Mouse (Mus musculus) liver, embryonic 13.5 days (tissue): Measurements from ENCODE around the gene Sipa1l2. TPM values are rescaled to one million over a fixed set of nuclear protein-coding genes. Genes with fewer than 3 reads are reported as not detected.

Experiments used
- ATAC-seq: fragments of 200-750 bp; cut with Nextera tagmentation; 2 replicates; pipeline ENCODE4 v1.8.0; 2017; ENCODE audit warnings: low read depth, mild to moderate bottlenecking, moderate number of reproducible peaks, moderate library complexity
- DNase-seq: peaks from one replicate; pipeline ENCODE4 v3.0.0; 2022
- H3K27ac ChIP-seq: fragments of 300-500 bp; sonication (generic); 2 replicates; pipeline ENCODE4 v1.5.1; 2015; ENCODE audit warnings: moderate library complexity, mild to moderate bottlenecking, inconsistent platforms
- H3K27me3 ChIP-seq: fragments of 300-500 bp; sonication (generic); 2 replicates; pipeline ENCODE4 v1.6.1; 2015; ENCODE audit warnings: mild to moderate bottlenecking, inconsistent platforms
- H3K36me3 ChIP-seq: fragments of 300-500 bp; sonication (generic); 2 replicates; pipeline ENCODE4 v1.6.1; 2015; ENCODE audit warnings: mild to moderate bottlenecking, inconsistent platforms
- H3K4me1 ChIP-seq: fragments of 300-500 bp; sonication (generic); replicated peaks from 2 replicates; pipeline ENCODE4 v1.6.1; 2015; ENCODE audit warnings: inconsistent platforms
- H3K4me2 ChIP-seq: fragments of 300-500 bp; sonication (generic); 2 replicates; pipeline ENCODE4 v1.6.1; 2015; ENCODE audit warnings: inconsistent platforms, mild to moderate bottlenecking, moderate library complexity
- H3K4me3 ChIP-seq: fragments of 300-500 bp; sonication (generic); replicated peaks from 2 replicates; pipeline ENCODE4 v1.5.1; 2015; ENCODE audit warnings: mild to moderate bottlenecking, inconsistent platforms
- H3K9ac ChIP-seq: fragments of 300-500 bp; sonication (generic); 2 replicates; pipeline ENCODE4 v1.6.1; 2015; ENCODE audit warnings: mild to moderate bottlenecking, inconsistent platforms
- H3K9me3 ChIP-seq: fragments of 300-500 bp; sonication (generic); replicated peaks from 2 replicates; pipeline ENCODE4 v1.6.1; 2016; ENCODE audit warnings: inconsistent platforms
- WGBS: fragments of 180-500 bp; shearing (Covaris S2); methylation state at CpG from one replicate; pipeline ENCODE4 v1.1.7; 2015; ENCODE audit not compliant: insufficient replicate concordance; 5-methylcytosine and 5-hydroxymethylcytosine counted together
- polyA plus RNA-seq: library from polyadenylated mRNA; unstranded; fragments of >200 nt; fragmentation: Nextera tagmentation; extraction: Ambion mirVana; gene quantifications from 2 replicates; pipeline ENCODE4 v1.2.1, GENCODE M21; 2015

Gene Sipa1l2
- polyA plus RNA-seq, 1 experiment from 2014 or later, result 0.70 TPM

GRCm38 (mm10) chr8:125518951-125519350 lies 50.7 kb downstream of the Sipa1l2 start:
- Histone ChIP-seq H3K4me1 (peaks cover 30% of the 10 kb centered on the region), H3K27ac (no peak overlapping the region), H3K36me3 (no peaks in the 10 kb centered on the region), H3K27me3 (no peaks in the 10 kb centered on the region), H3K4me3 (no peak overlapping the region), H3K4me2 (no peak overlapping the region), H3K9ac (no peak overlapping the region), H3K9me3 (no peaks in the 10 kb centered on the region)
- DNase-seq (no peak), ATAC-seq (no peak)
- 63% methylated on average over 4 of the region's 4 CpGs for WGBS

- Histone ChIP-seq H3K36me3 (no peaks in the 10 kb centered on the region), H3K27me3 (no peaks in the 10 kb centered on the region), H3K9ac (no peak overlapping the region), H3K9me3 (no peaks in the 10 kb centered on the region), H3K4me3 (no peak overlapping the region), H3K27ac (no peak overlapping the region), H3K4me1 (peaks cover 27% of the 10 kb centered on the region), H3K4me2 (no peak overlapping the region)
- ATAC-seq, result peak; percentile 45
- DNase-seq, result no peak
- WGBS, result 27% methylated on average over 6 of the region's 6 CpGs
These were observed 51.3 kb downstream of the Sipa1l2 start for GRCm38 (mm10) chr8:125518301-125518700.

- ATAC-seq, result no peak
- DNase-seq, result no peak
- Histone ChIP-seq H3K9ac (no peak overlapping the region), H3K36me3 (no peaks in the 10 kb centered on the region), H3K4me1 (peaks cover 26% of the 10 kb centered on the region), H3K4me2 (no peak overlapping the region), H3K27me3 (no peaks in the 10 kb centered on the region), H3K27ac (no peak overlapping the region), H3K4me3 (no peak overlapping the region), H3K9me3 (no peaks in the 10 kb centered on the region)
- whole genome bisulfite sequencing, result 64% methylated on average over 8 of the region's 8 CpGs
These were observed 52.2 kb downstream of the Sipa1l2 start for GRCm38 (mm10) chr8:125517397-125517796.

- Histone ChIP-seq H3K9me3 (no peaks in the 10 kb centered on the region), H3K27me3 (no peaks in the 10 kb centered on the region), H3K9ac (no peak overlapping the region), H3K4me2 (no peak overlapping the region), H3K27ac (no peak overlapping the region), H3K4me1 (peaks cover 26% of the 10 kb centered on the region), H3K4me3 (no peak overlapping the region), H3K36me3 (no peaks in the 10 kb centered on the region)
- ATAC-seq, result no peak
- DNase-seq, result no peak
- WGBS, result 63% methylated on average over 6 of the region's 6 CpGs
These were observed 53.3 kb downstream of the Sipa1l2 start for GRCm38 (mm10) chr8:125516115-125516905.

- Histone ChIP-seq H3K27me3 (no peaks in the 10 kb centered on the region), H3K9me3 (no peaks in the 10 kb centered on the region), H3K4me2 (no peak overlapping the region), H3K9ac (no peak overlapping the region), H3K4me1 (peaks cover 26% of the 10 kb centered on the region), H3K27ac (no peak overlapping the region), H3K4me3 (no peak overlapping the region), H3K36me3 (no peaks in the 10 kb centered on the region)
- ATAC-seq (no peak), DNase-seq (no peak)
- WGBS, result 50% methylated on average over 8 of the region's 8 CpGs
These were observed 53.9 kb downstream of the Sipa1l2 start for GRCm38 (mm10) chr8:125515665-125516064.

- ATAC-seq (no peak), DNase-seq (no peak)
- peaks cover 26% of the 10 kb centered on the region for H3K4me1 ChIP-seq
- H3K9ac ChIP-seq, result no peak overlapping the region
- H3K4me2 ChIP-seq, result no peak overlapping the region
- 29% methylated on average over 5 of the region's 5 CpGs for WGBS
- H3K36me3 ChIP-seq, result no peaks in the 10 kb centered on the region
- H3K4me3 ChIP-seq, result no peak overlapping the region
- no peaks in the 10 kb centered on the region for H3K27me3 ChIP-seq
- H3K9me3 ChIP-seq, result no peaks in the 10 kb centered on the region
- H3K27ac ChIP-seq, result no peak overlapping the region
These were observed 55.7 kb downstream of the Sipa1l2 start for GRCm38 (mm10) chr8:125513935-125514334.

GRCm38 (mm10) chr8:125513242-125513866 lies 56.3 kb downstream of the Sipa1l2 start:
- H3K36me3 ChIP-seq, result no peaks in the 10 kb centered on the region
- H3K4me1 ChIP-seq, result peaks cover 22% of the 10 kb centered on the region; the same call in 1 of the 2 replicates
- no peak overlapping the region for H3K4me3 ChIP-seq
- H3K9me3 ChIP-seq, result no peaks in the 10 kb centered on the region
- no peak for ATAC-seq
- WGBS, result 53% methylated on average over 5 of the region's 5 CpGs
- no peaks in the 10 kb centered on the region for H3K27me3 ChIP-seq
- no peak overlapping the region for H3K9ac ChIP-seq
- DNase-seq, result no peak
- H3K27ac ChIP-seq, result no peak overlapping the region
- H3K4me2 ChIP-seq, result no peak overlapping the region

GRCm38 (mm10) chr8:125512561-125512960 lies 57.0 kb downstream of the Sipa1l2 start:
- ATAC-seq, result no peak
- H3K27ac ChIP-seq, result no peak overlapping the region
- H3K9ac ChIP-seq, result no peak overlapping the region
- no peaks in the 10 kb centered on the region for H3K36me3 ChIP-seq
- no peaks in the 10 kb centered on the region for H3K9me3 ChIP-seq
- no peak for DNase-seq
- WGBS, result 38% methylated on average over 1 of the region's 1 CpGs
- H3K4me2 ChIP-seq, result no peak overlapping the region
- no peaks in the 10 kb centered on the region for H3K27me3 ChIP-seq
- H3K4me3 ChIP-seq, result no peak overlapping the region
- H3K4me1 ChIP-seq, result peaks cover 16% of the 10 kb centered on the region; the same call in 1 of the 2 replicates

GRCm38 (mm10) chr8:125510861-125511668 lies 58.5 kb downstream of the Sipa1l2 start:
- no peak for DNase-seq
- Histone ChIP-seq H3K27ac (no peak overlapping the region), H3K9ac (no peak overlapping the region), H3K36me3 (no peaks in the 10 kb centered on the region), H3K4me3 (no peak overlapping the region), H3K4me1 (peaks cover 10% of the 10 kb centered on the region; the same call in 1 of the 2 replicates), H3K4me2 (no peak overlapping the region), H3K9me3 (no peaks in the 10 kb centered on the region), H3K27me3 (no peaks in the 10 kb centered on the region)
- 60% methylated on average over 14 of the region's 14 CpGs for WGBS
- no peak for ATAC-seq

GRCm38 (mm10) chr8:125509776-125510175 lies 59.8 kb downstream of the Sipa1l2 start:
- peaks cover 6% of the 10 kb centered on the region; the same call in 1 of the 2 replicates for H3K4me1 ChIP-seq

GRCm38 (mm10) chr8:125509175-125509574 lies 60.4 kb downstream of the Sipa1l2 start:
- WGBS, result 63% methylated on average over 6 of the region's 6 CpGs
- H3K9me3 ChIP-seq, result no peaks in the 10 kb centered on the region
- H3K9ac ChIP-seq, result no peak overlapping the region
- DNase-seq (no peak), ATAC-seq (no peak)
- H3K4me3 ChIP-seq, result no peak overlapping the region
- H3K27me3 ChIP-seq, result no peaks in the 10 kb centered on the region
- H3K27ac ChIP-seq, result no peak overlapping the region
- no peaks in the 10 kb centered on the region for H3K36me3 ChIP-seq
- peaks cover 8% of the 10 kb centered on the region for H3K4me1 ChIP-seq
- no peak overlapping the region for H3K4me2 ChIP-seq

More at GRCm38 (mm10) chr8:125509776-125510175, 59.8 kb downstream of the Sipa1l2 start:
- ATAC-seq (no peak), DNase-seq (no peak)
- no peak overlapping the region for H3K4me3 ChIP-seq
- no peaks in the 10 kb centered on the region for H3K27me3 ChIP-seq
- no peak overlapping the region for H3K27ac ChIP-seq
- no peaks in the 10 kb centered on the region for H3K36me3 ChIP-seq
- 49% methylated on average over 4 of the region's 4 CpGs for WGBS
- no peak overlapping the region for H3K4me2 ChIP-seq
- H3K9ac ChIP-seq, result no peak overlapping the region
- H3K9me3 ChIP-seq, result no peaks in the 10 kb centered on the region
